Mouse (Mus musculus) MN1 (cell line): ENCODE data around the gene Sox14.

ENCODE experiments used
- DNase-seq: peaks from one replicate; pipeline ENCODE4 v3.0.0-alpha.2; 2016; ENCODE audit warnings: low spot score

Sox14 gene

GRCm38 (mm10) chr9:99875618-99876372 is at the start of gene Sox14:
TSS of gene Sox14 (minus strand) at chr9:99876170.
- DNase-seq = no peak

GRCm38 (mm10) chr9:99879311-99879710 is 3.3 kb upstream of the Sox14 start:
- DNase-seq = no peak

DNA sequence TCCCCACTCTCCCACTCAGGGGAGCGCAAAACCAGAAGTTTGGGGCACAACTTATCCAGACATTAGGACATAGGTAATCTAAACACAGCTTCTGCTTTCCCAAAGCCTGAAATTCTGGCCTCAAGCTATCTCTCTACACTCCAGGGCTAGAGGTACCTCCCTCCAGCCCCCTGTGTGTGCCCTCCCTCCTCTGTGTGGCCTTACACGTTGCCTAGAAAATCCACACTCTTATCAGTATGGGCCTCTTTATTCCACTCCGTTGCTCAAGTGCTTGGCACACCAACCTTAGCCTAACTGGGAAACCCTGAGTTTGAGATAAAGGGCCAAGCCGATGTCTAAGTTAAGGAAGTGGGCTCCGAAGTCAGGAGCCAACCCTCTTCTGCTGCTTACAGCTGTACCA is 2.6 kb upstream of the Sox14 start:
- DNase-seq = no peak

- no peak for DNase-seq
Observed at GRCm38 (mm10) chr9:99877056-99877546, 1.1 kb upstream of the Sox14 start.

- no peak for DNase-seq
Observed at GRCm38 (mm10) chr9:99876373-99877055, 544 bp upstream of the Sox14 start.

DNA sequence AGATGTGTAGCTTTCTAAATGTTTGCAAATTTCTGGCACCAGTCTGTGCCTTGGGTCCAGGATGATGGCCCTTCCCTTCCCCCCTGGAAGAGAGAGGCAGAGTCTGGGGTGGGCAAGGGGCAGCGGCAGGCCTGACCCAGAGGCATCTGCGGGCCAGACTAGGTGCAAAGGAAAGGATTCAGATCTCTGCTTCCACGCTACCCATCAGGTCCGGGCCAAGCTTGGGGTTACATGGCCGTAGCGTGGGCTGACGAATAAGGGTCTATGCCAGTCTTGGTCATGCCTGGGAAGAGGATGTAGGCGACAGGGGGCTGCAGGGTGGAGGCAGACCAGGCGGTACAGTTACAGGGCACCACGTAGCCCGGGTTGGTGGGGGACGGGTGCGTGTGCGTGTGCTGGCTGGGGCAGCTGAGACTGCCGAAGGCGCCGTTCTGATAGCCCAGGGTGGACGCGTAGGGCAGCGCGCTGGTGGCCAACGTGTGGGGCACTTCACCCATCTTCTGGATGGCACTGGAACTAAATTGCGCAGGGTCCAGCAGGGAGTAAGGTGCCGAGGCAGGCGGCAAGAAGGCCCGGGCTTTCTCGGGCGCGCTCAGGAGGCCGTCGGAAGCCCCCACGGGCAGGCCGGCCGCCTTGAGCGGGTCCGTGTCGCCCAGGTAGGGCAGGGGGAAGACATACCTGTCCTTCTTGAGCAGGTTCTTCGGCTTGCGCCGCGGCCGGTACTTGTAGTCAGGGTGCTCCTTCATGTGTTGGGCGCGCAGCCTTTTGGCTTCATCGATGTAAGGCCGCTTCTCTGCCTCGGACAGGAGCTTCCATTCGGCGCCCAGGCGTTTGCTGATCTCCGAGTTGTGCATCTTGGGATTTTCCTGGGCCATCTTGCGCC is 994 bp downstream of the Sox14 start:
- no peak for DNase-seq

DNA sequence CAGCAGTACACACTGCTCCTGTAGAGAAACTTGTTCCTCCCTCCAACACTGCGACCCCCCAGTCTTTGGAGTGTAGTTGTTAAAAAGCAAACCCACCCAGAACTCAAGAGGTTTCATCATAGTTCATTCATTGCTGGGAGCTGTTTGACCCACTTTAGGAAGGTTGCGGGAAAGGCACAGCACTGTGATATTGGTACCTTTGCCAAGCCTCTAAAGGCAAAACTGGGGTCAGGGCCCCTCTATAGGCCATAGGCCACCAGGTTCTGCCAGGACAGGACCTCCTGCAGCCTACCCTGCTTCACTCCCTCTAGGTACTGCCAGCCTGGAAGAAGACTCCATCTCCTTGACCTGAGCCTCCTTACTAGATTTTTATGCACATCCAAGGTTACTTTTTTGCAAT is 2.2 kb downstream of the Sox14 start:
- DNase-seq = no peak

GRCm38 (mm10) chr9:99873116-99873620 is 2.8 kb downstream of the Sox14 start:
- no peak for DNase-seq

DNA sequence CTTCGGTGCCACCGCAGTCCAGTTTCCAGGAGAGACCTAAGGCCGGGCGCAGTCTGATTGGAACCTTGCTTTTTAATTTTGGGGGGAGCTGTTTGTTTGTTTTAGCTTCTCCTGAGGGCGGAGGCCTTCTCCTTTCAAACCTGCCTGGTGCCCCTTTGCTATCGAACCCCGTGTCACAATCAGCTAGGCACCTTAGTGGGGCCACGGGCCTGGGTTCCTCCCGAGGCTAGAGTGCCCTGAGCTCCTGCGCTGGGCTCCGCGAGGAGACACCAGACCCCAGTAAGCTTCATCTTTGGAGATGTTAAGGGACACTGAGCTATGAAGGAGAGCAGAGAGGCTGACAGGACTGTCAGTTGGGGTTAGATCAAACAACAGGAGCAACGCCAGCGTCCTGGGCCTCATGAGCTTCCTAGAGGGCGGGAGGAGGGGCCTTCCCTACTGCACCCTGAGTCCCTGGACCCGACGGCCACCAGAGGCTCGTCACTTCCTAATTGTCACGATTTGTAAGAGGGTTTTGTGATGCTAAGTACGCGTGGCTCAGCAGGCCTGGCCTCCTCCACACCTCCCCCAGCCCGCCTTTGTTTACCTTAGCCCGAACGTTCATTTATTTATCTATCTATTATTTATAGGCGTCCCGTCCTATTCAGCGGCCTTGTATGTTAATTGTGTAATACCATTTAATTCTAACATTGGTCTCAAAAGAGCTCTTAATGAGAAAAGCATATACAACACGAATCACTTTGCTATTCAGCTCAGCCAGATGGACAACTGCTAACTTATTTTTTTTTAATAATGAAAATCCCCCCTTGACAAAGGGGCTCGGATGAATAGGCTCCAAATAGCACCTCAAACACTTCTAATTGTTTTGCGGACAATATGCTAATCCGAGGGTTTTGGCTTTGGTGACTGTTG is 3.5 kb downstream of the Sox14 start:
- no peak for DNase-seq

- DNase-seq = no peak
Observed at GRCm38 (mm10) chr9:99871556-99872203, 4.3 kb downstream of the Sox14 start.

DNA sequence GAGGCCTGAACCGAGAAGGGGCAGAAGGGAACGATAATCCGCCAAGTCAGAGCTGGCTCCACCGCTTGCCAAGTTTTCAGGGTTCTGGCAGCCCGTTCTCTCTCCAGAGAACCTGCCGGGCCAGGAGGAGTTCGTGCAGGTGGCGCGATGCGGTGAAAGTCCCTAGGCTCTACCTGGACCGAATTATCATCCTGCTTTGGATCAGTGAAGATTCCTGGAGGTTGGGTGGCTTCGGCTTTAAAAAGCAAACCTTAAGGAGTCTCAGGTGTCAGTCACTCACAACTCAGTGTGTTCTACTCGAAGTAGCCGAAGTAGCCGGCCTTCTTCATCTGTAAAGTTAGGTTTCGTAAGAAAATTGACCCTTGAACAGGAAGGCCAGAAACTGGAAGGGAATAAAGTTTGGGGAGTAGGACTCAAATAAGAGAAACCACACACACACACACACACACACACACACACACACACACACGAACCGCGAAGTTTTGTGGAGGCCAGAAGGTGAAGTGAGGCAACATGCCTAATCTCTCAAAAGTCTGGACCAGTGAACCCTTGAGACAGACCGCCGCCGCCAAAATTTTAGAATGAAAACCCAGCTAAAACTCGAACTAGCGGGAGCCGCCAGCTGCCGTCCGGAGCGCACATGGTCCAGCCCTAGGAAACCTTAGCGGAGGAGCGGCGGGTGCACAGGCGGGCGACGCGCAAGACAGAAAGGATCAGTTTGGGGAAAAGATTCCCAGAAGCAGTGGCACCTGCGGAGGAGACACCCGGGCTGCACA is 5.0 kb downstream of the Sox14 start:
- no peak for DNase-seq

DNA sequence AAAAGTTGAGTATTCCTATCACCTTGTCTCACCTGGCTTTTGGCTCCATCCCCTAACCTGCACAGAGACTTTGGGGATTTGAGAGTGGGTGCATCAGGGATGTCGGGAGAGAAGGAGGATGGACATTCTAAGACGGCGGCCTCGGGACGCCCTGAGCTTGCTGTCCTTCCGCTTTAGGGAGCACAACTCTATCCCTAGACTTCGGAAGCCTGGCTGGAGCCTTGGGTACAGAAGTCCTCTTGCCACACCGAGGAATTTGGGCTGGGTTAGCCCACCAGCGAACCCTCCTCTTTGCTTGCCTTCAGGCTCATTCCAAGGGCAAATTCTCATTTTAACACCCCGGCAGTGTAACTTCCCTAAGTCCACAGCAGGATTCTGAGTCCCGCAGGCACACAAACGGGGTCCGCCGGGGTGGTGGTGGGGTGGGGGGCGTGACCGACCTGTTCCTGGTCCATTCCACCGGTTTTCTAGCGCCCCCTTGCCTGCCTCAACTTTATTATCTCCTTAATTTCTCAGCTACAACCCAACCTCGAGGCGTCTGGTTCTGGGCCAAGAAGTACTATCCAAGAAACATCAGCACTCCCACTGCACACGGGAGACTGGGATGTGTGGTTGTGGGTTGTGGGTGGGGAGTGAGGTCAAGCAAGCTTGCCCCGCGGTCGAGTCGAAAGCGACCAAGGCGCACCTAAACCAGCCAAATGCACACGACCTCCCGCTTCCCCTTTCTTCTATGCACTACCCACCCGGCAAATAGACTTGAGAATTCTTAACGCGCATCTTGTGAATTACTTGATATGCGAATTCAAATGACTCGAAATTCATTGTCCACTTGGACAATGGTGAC is 5.8 kb downstream of the Sox14 start:
- no peak for DNase-seq

- DNase-seq = no peak
Observed at GRCm38 (mm10) chr9:99869275-99869674, 6.7 kb downstream of the Sox14 start.

GRCm38 (mm10) chr9:99868606-99869005 is 7.4 kb downstream of the Sox14 start:
- no peak for DNase-seq

- no peak for DNase-seq
Observed at GRCm38 (mm10) chr9:99868054-99868453, 7.9 kb downstream of the Sox14 start.

DNA sequence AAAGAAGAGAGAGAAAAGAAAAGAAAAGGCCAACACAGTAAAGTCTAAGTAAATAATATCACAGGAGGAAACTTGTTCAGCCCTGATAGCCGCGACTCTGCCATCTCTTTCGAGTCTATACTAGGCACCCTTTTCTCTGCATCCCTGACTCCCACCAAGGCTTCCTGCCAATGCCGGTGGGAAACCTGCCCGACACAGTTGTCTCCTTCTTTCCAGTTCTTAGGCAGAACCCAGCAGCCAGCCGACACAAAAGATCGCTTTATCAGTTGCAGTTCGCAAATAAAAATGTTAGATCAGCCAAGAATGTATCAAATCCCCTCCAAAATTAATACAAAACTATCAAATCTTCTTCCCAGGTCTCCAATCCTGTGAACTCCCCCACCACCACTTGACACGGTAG is 13.0 kb downstream of the Sox14 start:
- DNase-seq = no peak

DNA sequence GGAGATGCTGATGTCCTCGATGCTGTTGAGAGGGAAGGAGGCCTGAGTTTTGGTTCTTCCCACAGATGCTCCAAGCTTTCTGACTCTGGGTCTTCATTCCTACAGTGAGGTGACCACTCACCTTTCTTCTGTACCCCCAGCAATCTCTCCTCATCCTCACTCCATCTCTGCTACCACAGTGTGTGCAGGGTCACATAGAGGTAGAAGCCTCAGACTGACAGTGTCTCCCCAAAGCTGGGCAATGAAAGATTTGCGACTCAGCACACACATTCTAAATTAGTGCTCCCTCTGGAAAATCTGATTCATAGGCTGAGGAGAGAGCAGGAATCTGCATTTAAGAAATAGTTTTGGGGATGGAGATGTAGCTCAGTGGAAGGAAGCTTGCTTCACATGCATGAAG is 21.5 kb downstream of the Sox14 start:
- DNase-seq = no peak

- DNase-seq = no peak
Observed at GRCm38 (mm10) chr9:99853356-99853755, 22.6 kb downstream of the Sox14 start.

- DNase-seq = no peak
Observed at GRCm38 (mm10) chr9:99850354-99850753, 25.6 kb downstream of the Sox14 start.
